Mouse (Mus musculus) left cerebral cortex, adult 8-10 months (tissue): ENCODE data around the gene Gm17949. TPM values are rescaled to one million over a fixed set of nuclear protein-coding genes. Genes with fewer than 3 reads are reported as not detected.
"Not testable (repeated sequence)": the region's sequence is repeated elsewhere in the genome, so short reads cannot be mapped to it uniquely, and the experiment has no call there.

Experiments
- DNase-seq, 2 experiments: peaks; one replicate each; pipeline ENCODE4 v3.0.0; 2022; ENCODE audit warnings: low spot score in 2 of 2
- total RNA-seq, 4 experiments: library from RNA; stranded (reverse); gene quantifications; 2 replicates each; pipeline ENCODE4 v1.2.4; 2022

The Gm17949 gene
- total RNA-seq, 4 experiments from 2014 or later = 0.48 to 0.65 (median 0.53) TPM; not detected in 1

- DNase-seq = no peak
Measured at GRCm38 (mm10) chr17:57041554-57041953, 30.3 kb downstream of the Gm17949 start, which contains the start of gene Slc25a41. Gene Slc25a41, minus strand, starts transcription at chr17:57041654.

- no peak for DNase-seq
Measured at GRCm38 (mm10) chr17:57047406-57047805, 36.1 kb downstream of the Gm17949 start.

GRCm38 (mm10) chr17:57048816-57049215 is 37.5 kb downstream of the Gm17949 start:
- DNase-seq = no peak

- not testable (repeated sequence) for DNase-seq
Measured at GRCm38 (mm10) chr17:57051679-57052078, 40.4 kb downstream of the Gm17949 start.

GRCm38 (mm10) chr17:57056246-57056645 is 45.0 kb downstream of the Gm17949 start:
- no peak for DNase-seq

GRCm38 (mm10) chr17:57058891-57059485 is 47.7 kb downstream of the Gm17949 start, which contains the start of gene Crb3:
Gene Crb3, plus strand, starts transcription at chr17:57059105.
- DNase-seq = peak in 1 of 2 experiments; percentile 52

GRCm38 (mm10) chr17:57059486-57059977 is 48.3 kb downstream of the Gm17949 start, which contains the start of gene Slc25a23:
Gene Slc25a23, minus strand, starts transcription at chr17:57059863.
- DNase-seq = peak; percentile 49 to 81

GRCm38 (mm10) chr17:57060231-57060801 is 49.0 kb downstream of the Gm17949 start:
- DNase-seq = peak; percentile 95 to 96

GRCm38 (mm10) chr17:57061069-57061468 is 49.8 kb downstream of the Gm17949 start:
- peak in 1 of 2 experiments; percentile 41 for DNase-seq

GRCm38 (mm10) chr17:57062011-57062521 is 50.8 kb downstream of the Gm17949 start:
- no peak for DNase-seq

- no peak for DNase-seq
Measured at GRCm38 (mm10) chr17:57062548-57062947, 51.3 kb downstream of the Gm17949 start.

- DNase-seq = no peak
Measured at GRCm38 (mm10) chr17:57063031-57063430, 51.8 kb downstream of the Gm17949 start.

- no peak for DNase-seq
Measured at GRCm38 (mm10) chr17:57066908-57067307, 55.6 kb downstream of the Gm17949 start.

GRCm38 (mm10) chr17:57070272-57070671 is 59.0 kb downstream of the Gm17949 start:
- DNase-seq = no peak

- DNase-seq = no peak
Measured at GRCm38 (mm10) chr17:57070699-57071098, 59.4 kb downstream of the Gm17949 start.

Other genes starting within 250 kb of the Gm17949 start
- gene Dus3l, start 246.7 kb upstream of the Gm17949 start, total RNA-seq = 10 to 100 TPM; 60.1 to 66.1 (median 60.8) TPM
- gene Prr22, start 241.2 kb upstream of the Gm17949 start, total RNA-seq = 1 to 10 TPM in 2 of 4 experiments, under 1 TPM in 2; 0.78 to 1.2 (median 0.99) TPM
- gene Rfx2, start 180.5 kb upstream of the Gm17949 start, total RNA-seq = 1 to 10 TPM; 2.1 to 4.1 (median 3.1) TPM
- gene Acsbg2, start 137.0 kb upstream of the Gm17949 start, total RNA-seq = not detected
- under 1 TPM; 0.13 to 0.22 (median 0.17) TPM for gene 1700061G19Rik, start 136.0 kb upstream of the Gm17949 start, total RNA-seq
- gene Mllt1, start 76.1 kb upstream of the Gm17949 start, total RNA-seq = 10 to 100 TPM; 67.0 to 82.3 (median 70.8) TPM
- not detected for gene Acer1, start 29.3 kb upstream of the Gm17949 start, total RNA-seq
- 10 to 100 TPM; 60.6 to 69.6 (median 65.4) TPM for gene Clpp, start 21.2 kb upstream of the Gm17949 start, total RNA-seq
- 10 to 100 TPM; 24.4 to 27.2 (median 26.1) TPM for gene Alkbh7, start 14.1 kb upstream of the Gm17949 start, total RNA-seq
- not detected for gene Pspn, start 11.5 kb upstream of the Gm17949 start, total RNA-seq
- gene Gtf2f1, start 181 bp upstream of the Gm17949 start, total RNA-seq = 10 to 100 TPM; 65.0 to 65.5 (median 65.2) TPM
- gene Khsrp, start 20.1 kb downstream of the Gm17949 start, total RNA-seq = 100 to 1,000 TPM; 101 to 104 (median 102) TPM
- under 1 TPM in 1 of 4 experiments, not detected in 3; 0.30 TPM for gene Slc25a41, start 30.2 kb downstream of the Gm17949 start, total RNA-seq
- gene Crb3, start 47.6 kb downstream of the Gm17949 start, total RNA-seq = 1 to 10 TPM in 3 of 4 experiments, under 1 TPM in 1; 0.51 to 2.6 (median 1.7) TPM
- gene Slc25a23, start 48.4 kb downstream of the Gm17949 start, total RNA-seq = 100 to 1,000 TPM; 313 to 347 (median 323) TPM
- gene Dennd1c, start 67.0 kb downstream of the Gm17949 start, total RNA-seq = 1 to 10 TPM; 1.1 to 3.9 (median 2.5) TPM
- 100 to 1,000 TPM; 607 to 698 (median 653) TPM for gene Tubb4a, start 76.3 kb downstream of the Gm17949 start, total RNA-seq
- under 1 TPM; 0.39 to 0.84 (median 0.63) TPM for gene Tnfsf9, start 93.9 kb downstream of the Gm17949 start, total RNA-seq
- gene Cd70, start 138.3 kb downstream of the Gm17949 start, total RNA-seq = under 1 TPM in 1 of 4 experiments, not detected in 3; 0.55 TPM
- gene Tnfsf14, start 182.7 kb downstream of the Gm17949 start, total RNA-seq = not detected
- 1 to 10 TPM in 3 of 4 experiments, under 1 TPM in 1; 0.94 to 3.9 (median 1.3) TPM for gene C3, start 216.7 kb downstream of the Gm17949 start, total RNA-seq
- 10 to 100 TPM; 26.5 to 27.8 (median 27.5) TPM for gene Gpr108, start 237.0 kb downstream of the Gm17949 start, total RNA-seq
- 1 to 10 TPM; 6.9 to 9.1 (median 8.1) TPM for gene Trip10, start 238.0 kb downstream of the Gm17949 start, total RNA-seq